Mouse (Mus musculus) midbrain, embryonic 11.5 days (tissue): ENCODE data around the gene Sat2. TPM values are rescaled to one million over a fixed set of nuclear protein-coding genes. Genes with fewer than 3 reads are reported as not detected.
A peak's percentile ranks its signal among the peaks of the same experiment; 100 is the strongest.

Experiments
- ATAC-seq: fragments of 200-750 bp; cut with Nextera tagmentation; 2 replicates; pipeline ENCODE4 v1.8.0; 2017; ENCODE audit warnings: moderate TSS enrichment, moderate library complexity; ENCODE audit not compliant: low FRiP score
- DNase-seq: peaks from one replicate; pipeline ENCODE4 v3.0.0; 2015; ENCODE audit warnings: low spot score; ENCODE audit errors: missing footprints
- H3K27ac ChIP-seq: fragments of 300-500 bp; sonication (generic); 2 replicates; pipeline ENCODE4 v1.5.1; 2014; ENCODE audit warnings: low read depth, low read length
- H3K27me3 ChIP-seq: fragments of 300-500 bp; sonication (generic); 2 replicates; pipeline ENCODE4 v1.6.1; 2014; ENCODE audit warnings: mild to moderate bottlenecking, low read length, moderate library complexity, mixed read lengths; ENCODE audit not compliant: control insufficient read depth, insufficient read depth
- H3K36me3 ChIP-seq: fragments of 300-500 bp; sonication (generic); 2 replicates; pipeline ENCODE4 v1.6.1; 2014; ENCODE audit warnings: mild to moderate bottlenecking, low read length, moderate library complexity, mixed read lengths; ENCODE audit not compliant: control insufficient read depth, insufficient read depth
- H3K4me1 ChIP-seq: fragments of 300-500 bp; sonication (generic); 2 replicates; pipeline ENCODE4 v1.6.1; 2014; ENCODE audit warnings: low read length; ENCODE audit not compliant: control insufficient read depth, insufficient read depth
- H3K4me2 ChIP-seq: fragments of 300-500 bp; sonication (generic); 2 replicates; pipeline ENCODE4 v1.6.1; 2014; ENCODE audit warnings: mild to moderate bottlenecking, moderate library complexity
- H3K4me3 ChIP-seq: fragments of 300-500 bp; sonication (generic); 2 replicates; pipeline ENCODE4 v1.5.1; 2014; ENCODE audit warnings: low read depth, low read length
- H3K9ac ChIP-seq: fragments of 300-500 bp; sonication (generic); 2 replicates; pipeline ENCODE4 v1.6.1; 2014; ENCODE audit warnings: low read length
- H3K9me3 ChIP-seq: fragments of 300-500 bp; sonication (generic); 2 replicates; pipeline ENCODE4 v1.6.1; 2016; ENCODE audit warnings: low read length; ENCODE audit not compliant: control insufficient read depth
- WGBS: fragments of 180-500 bp; shearing (Covaris S2); extraction: QIAGEN DNeasy Blood & Tissue Kit; methylation state at CpG from one replicate; pipeline ENCODE4 v1.1.7; 2014; 5-methylcytosine and 5-hydroxymethylcytosine counted together
- microRNA counts: library from miRNA; unstranded; fragments of <30 nt; microRNA quantifications from one replicate; lab custom pipeline; 2015
- microRNA-seq: library from miRNA; unstranded; fragments of <30 nt; microRNA quantifications from one replicate; pipeline ENCODE4, GENCODE M21; 2017
- polyA plus RNA-seq: library from polyadenylated mRNA; unstranded; fragments of >200 nt; fragmentation: Nextera tagmentation; extraction: Ambion mirVana; gene quantifications from 2 replicates; pipeline ENCODE4 v1.2.1, GENCODE M21; 2014

Gene Sat2
- polyA plus RNA-seq, 1 experiment from 2014 or later, result 13.1 TPM

DNA sequence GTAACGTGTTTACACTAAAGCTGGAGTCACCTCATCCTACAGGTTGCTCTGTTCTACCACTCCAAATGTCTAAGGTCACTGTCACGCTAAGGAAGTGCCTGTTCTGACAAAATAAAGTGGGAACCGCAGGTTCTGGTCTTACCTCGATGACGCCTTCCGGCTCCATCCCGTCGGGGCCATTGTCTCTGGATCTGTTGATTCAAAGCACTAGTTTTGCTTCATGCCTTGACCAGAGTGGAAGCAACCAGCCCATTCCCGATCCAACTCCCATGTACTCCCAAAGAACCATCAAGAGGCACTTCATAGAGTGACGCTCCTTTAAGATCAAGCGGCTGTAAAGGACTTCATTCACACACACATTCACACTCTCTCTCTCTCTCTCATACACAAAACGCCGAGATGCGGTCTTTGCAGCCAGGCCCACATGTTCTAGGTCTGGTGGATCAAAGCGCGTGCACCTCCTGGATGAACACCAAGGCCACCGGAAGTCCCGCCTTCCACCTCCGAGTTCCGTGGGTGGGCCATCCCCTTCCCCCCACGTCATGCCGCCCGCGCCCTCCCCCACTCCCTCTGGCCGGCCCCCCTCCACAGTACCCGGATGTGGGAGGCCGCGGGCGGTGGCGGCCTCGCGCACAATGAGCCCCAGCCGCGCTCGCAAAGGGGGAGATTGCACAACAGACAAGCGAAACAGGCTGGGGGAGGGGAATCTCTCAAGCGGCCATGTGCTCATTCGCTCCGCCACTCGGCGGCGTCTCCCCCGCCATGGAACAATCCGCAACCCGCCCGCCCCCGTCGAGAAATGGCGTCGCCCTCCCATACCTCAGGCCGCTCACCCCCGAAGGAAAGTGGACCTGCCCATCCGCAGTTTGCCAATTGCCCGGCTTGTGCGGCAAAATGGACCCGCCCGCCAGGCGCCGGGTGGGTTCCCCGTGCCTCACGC lies 49.2 kb downstream of the Sat2 start:
- DNase-seq (peak; percentile 99), ATAC-seq (peak; percentile 66)
- Histone ChIP-seq H3K9me3 (no peaks in the 10 kb centered on the region), H3K27ac (peak overlapping the region; percentile 91), H3K36me3 (peaks cover 30% of the 10 kb centered on the region), H3K9ac (peak overlapping the region; percentile 100), H3K4me2 (peak overlapping the region; percentile 94), H3K27me3 (no peaks in the 10 kb centered on the region), H3K4me3 (peak overlapping the region; percentile 100), H3K4me1 (peaks cover 21% of the 10 kb centered on the region)
- 2% methylated on average over 53 of the region's 61 CpGs for WGBS

DNA sequence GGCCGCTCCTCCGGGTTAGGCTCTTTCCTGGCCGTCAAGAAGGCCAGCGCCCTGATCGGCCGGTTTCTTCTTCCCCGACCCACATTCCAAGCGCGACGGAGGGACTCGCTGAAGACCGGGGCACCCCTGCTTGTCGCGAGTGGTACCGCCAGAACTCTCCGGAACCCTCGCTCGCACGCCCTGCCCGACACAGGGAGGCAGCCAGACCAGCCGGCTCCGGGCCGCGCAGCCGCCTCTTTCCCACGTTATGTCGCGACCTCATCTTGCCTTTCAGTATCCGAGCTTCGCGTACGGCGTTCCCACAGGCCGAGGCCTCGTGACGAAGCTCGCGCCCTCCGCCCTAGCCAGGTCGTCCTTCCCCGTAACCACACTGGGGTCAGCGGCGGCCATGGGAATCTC lies 49.9 kb downstream of the Sat2 start:
- Histone ChIP-seq H3K9me3 (no peaks in the 10 kb centered on the region), H3K27ac (peak overlapping the region; percentile 91), H3K4me3 (peak overlapping the region; percentile 100), H3K27me3 (no peaks in the 10 kb centered on the region), H3K4me1 (peaks cover 21% of the 10 kb centered on the region), H3K36me3 (peaks cover 34% of the 10 kb centered on the region), H3K4me2 (peak overlapping the region; percentile 94), H3K9ac (peak overlapping the region; percentile 100)
- ATAC-seq (peak; percentile 36), DNase-seq (no peak)
- WGBS, result under 1% methylated on average over 43 of the region's 43 CpGs

DNA sequence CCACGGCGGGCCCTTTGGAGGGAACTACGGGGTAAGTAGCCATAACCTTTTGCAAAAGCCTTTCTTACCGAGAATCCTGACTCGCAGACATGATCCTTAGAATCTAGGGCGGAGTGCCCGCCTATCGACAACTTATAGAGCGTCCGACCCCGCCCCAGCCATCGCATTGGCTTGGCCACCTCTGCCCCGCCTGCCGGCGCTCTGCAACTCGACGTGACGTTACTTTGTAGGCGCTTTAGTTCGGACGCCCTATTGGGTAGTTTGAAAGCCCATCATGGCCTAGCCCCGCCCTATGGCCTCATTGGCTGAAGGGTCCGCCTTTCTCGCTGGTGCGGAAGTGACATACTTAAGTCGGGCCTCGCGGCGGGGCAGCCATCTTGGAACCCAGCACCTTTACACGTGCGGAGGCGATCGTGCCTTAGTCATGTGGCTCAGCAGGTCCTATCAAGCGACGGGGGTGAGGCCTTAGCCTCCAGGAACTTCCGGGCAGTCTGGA lies 50.4 kb downstream of the Sat2 start, which contains the start of gene Eif4a1:
TSS of gene Eif4a1 (minus strand) at position 213 of the 496 bp plus-strand sequence.
- under 1% methylated on average over 36 of the region's 36 CpGs for WGBS
- peak within 1 kb of the TSS; percentile 94 for H3K4me2 ChIP-seq
- H3K36me3 ChIP-seq, result peaks cover 37% of the 10 kb centered on the region
- DNase-seq (peak; percentile 99), ATAC-seq (peak; percentile 98)
- H3K9ac ChIP-seq, result peak within 1 kb of the TSS; percentile 100
- no peaks in the 10 kb centered on the region for H3K9me3 ChIP-seq
- H3K4me1 ChIP-seq, result peaks cover 21% of the 10 kb centered on the region
- H3K27ac ChIP-seq, result peak within 1 kb of the TSS; percentile 91
- H3K27me3 ChIP-seq, result no peaks in the 10 kb centered on the region
- peak within 1 kb of the TSS; percentile 100 for H3K4me3 ChIP-seq

MicroRNAs within 50 kb of the gene (microRNA counts, 519-probe panel; counts per million panel counts)
- microRNA mmu-miR-1934 (lab: Ali Mortazavi, UCI) (not detected), microRNA mmu-miR-467f (lab: Ali Mortazavi, UCI) (2,868 counts per million, percentile 10 among the panel's probes with 10 or more counts)

Small RNAs within 50 kb of the gene (microRNA-seq; reads per million reads assigned to microRNA genes)
- gene Mir1934 (3.4 reads per million, percentile 16 among the genes with 10 or more reads in this experiment), gene Mir467f (not detected)

Other genes with a start within 250 kb of the Sat2 start
- gene Naa38, start 226.5 kb upstream of the Sat2 start, polyA plus RNA-seq, result 120 and 130 TPM in 2 replicates
- gene Cyb5d1, start 226.4 kb upstream of the Sat2 start, polyA plus RNA-seq, result 44.6 and 50.5 TPM in 2 replicates
- 11.9 and 13.1 TPM in 2 replicates for gene Tmem88, start 223.8 kb upstream of the Sat2 start, polyA plus RNA-seq
- 30.2 and 31.7 TPM in 2 replicates for gene Kdm6b, start 208.3 kb upstream of the Sat2 start, polyA plus RNA-seq
- 1.00 and 1.9 TPM in 2 replicates for gene Dnah2, start 72.9 kb upstream of the Sat2 start, polyA plus RNA-seq
- 11.0 and 12.3 TPM in 2 replicates for gene Efnb3, start 61.8 kb upstream of the Sat2 start, polyA plus RNA-seq
- gene Wrap53, start 41.8 kb upstream of the Sat2 start, polyA plus RNA-seq, result 35.1 and 36.4 TPM in 2 replicates
- gene Trp53, start 41.7 kb upstream of the Sat2 start, polyA plus RNA-seq, result 144 and 147 TPM in 2 replicates
- 10.4 and 12.2 TPM in 2 replicates for gene Atp1b2, start 16.1 kb upstream of the Sat2 start, polyA plus RNA-seq
- gene Shbg, start 4.1 kb upstream of the Sat2 start, polyA plus RNA-seq, result not detected in 2 replicates
- 25.6 and 29.0 TPM in 2 replicates for gene Fxr2, start 11.0 kb downstream of the Sat2 start, polyA plus RNA-seq
- gene Sox15, start 33.3 kb downstream of the Sat2 start, polyA plus RNA-seq, result 0.16 TPM in 1 of 2 replicates, not detected in the other
- 31.2 and 34.5 TPM in 2 replicates for gene Mpdu1, start 40.6 kb downstream of the Sat2 start, polyA plus RNA-seq
- 7.0 and 7.9 TPM in 2 replicates for gene Cd68, start 44.1 kb downstream of the Sat2 start, polyA plus RNA-seq
- gene Eif4a1, start 50.4 kb downstream of the Sat2 start, polyA plus RNA-seq, result 877 and 900 TPM in 2 replicates
- gene Senp3, start 60.1 kb downstream of the Sat2 start, polyA plus RNA-seq, result 80.6 and 90.8 TPM in 2 replicates
- gene Tnfsf13, start 63.8 kb downstream of the Sat2 start, polyA plus RNA-seq, result not detected in 2 replicates
- gene Tnfsf12, start 73.8 kb downstream of the Sat2 start, polyA plus RNA-seq, result 2.0 and 2.8 TPM in 2 replicates
- gene Tnfsfm13, start 74.1 kb downstream of the Sat2 start, polyA plus RNA-seq, result 0.78 and 1.6 TPM in 2 replicates
- gene Polr2a, start 136.6 kb downstream of the Sat2 start, polyA plus RNA-seq, result 52.4 and 54.1 TPM in 2 replicates
- not detected in 2 replicates for gene Slc35g3, start 139.9 kb downstream of the Sat2 start, polyA plus RNA-seq
- 0.90 and 0.91 TPM in 2 replicates for gene Zbtb4, start 143.9 kb downstream of the Sat2 start, polyA plus RNA-seq
- 0.67 and 0.79 TPM in 2 replicates for gene Chrnb1, start 173.9 kb downstream of the Sat2 start, polyA plus RNA-seq
- 1.3 and 1.5 TPM in 2 replicates for gene Fgf11, start 179.8 kb downstream of the Sat2 start, polyA plus RNA-seq
- 0.20 and 0.23 TPM in 2 replicates for gene Tmem102, start 183.6 kb downstream of the Sat2 start, polyA plus RNA-seq
- gene Gm39566, start 193.3 kb downstream of the Sat2 start, polyA plus RNA-seq, result not detected in 2 replicates
- not detected in 2 replicates for gene Spem2, start 196.4 kb downstream of the Sat2 start, polyA plus RNA-seq
- gene Spem1, start 200.2 kb downstream of the Sat2 start, polyA plus RNA-seq, result 0.12 TPM in 1 of 2 replicates, not detected in the other
- gene Nlgn2, start 215.8 kb downstream of the Sat2 start, polyA plus RNA-seq, result 9.9 and 10.3 TPM in 2 replicates
- 285 and 287 TPM in 2 replicates for gene Tmem256, start 216.5 kb downstream of the Sat2 start, polyA plus RNA-seq
- gene Plscr3, start 224.4 kb downstream of the Sat2 start, polyA plus RNA-seq, result 61.7 and 65.3 TPM in 2 replicates
- 0.44 and 0.48 TPM in 2 replicates for gene Tnk1, start 236.7 kb downstream of the Sat2 start, polyA plus RNA-seq